Mouse (Mus musculus): ENCODE results near the gene Lrg1. TPM values are rescaled to one million over a fixed set of nuclear protein-coding genes. Genes with fewer than 3 reads are reported as not detected.
"Not testable (repeated sequence)": the region's sequence is repeated elsewhere in the genome, so short reads cannot be mapped to it uniquely, and the experiment has no call there.

The Lrg1 gene
- polyA plus RNA-seq, 1 experiment from 2014 or later: 0.25 TPM

DNA sequence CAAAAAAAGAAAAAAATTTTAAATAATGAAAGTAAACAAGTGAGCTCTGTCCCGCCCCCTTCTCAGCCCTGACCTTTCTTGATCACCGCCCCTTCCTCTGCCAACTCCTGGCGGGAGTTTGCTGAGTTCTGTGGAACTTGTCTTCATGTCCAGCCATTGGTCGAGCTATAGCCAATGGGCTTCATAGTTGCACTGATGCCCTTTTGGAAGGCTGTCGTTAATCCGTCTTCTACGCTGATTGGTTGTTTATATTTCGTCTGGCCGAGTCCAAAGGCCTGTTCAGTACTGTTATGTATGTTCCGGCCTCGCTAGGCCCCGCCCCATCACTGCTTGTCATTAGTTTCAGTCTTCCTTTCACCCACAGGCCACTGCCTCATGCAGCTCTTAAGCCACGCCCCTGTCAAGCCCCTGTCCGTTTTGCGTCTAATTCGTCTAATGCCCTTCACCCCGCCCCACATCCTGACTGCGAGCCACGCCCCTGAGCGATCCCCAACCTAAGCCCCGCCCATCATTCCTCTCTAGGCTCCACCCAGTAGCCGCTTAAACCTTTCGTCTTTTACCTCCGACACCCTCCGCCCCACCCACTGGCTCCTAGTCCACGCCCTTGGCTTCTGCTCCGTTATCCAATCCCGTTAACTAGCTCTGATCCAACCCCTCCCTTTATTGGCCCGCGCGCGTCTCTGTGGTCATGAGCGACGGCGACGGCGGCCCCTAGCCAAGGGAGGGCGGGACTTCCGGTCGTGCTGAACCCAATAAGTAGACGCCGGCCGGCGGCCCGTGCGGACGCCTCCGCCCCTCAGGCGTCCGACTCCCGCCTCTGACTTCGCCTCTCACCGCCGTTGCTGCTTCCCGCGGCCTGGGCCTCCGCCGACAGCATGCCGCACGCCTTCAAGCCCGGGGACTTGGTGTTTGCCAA, 42.7 kb downstream of the Lrg1 start, which contains the start of gene Hdgfl2:
Gene Hdgfl2, plus strand, starts transcription at position 755 of the 916 bp plus-strand sequence.
- ATAC-seq (ENCODE audit: low FRiP score): peak; percentile 93
- peaks cover 37% of the 10 kb centered on the region for H3K4me1 ChIP-seq
- peaks cover 15% of the 10 kb centered on the region for H3K36me3 ChIP-seq
- peak within 1 kb of the TSS; percentile 99 for H3K4me2 ChIP-seq (replicated peaks)
- H3K9ac ChIP-seq: peak within 1 kb of the TSS; percentile 85
- peak within 1 kb of the TSS; percentile 84 for H3K4me3 ChIP-seq
- H3K27ac ChIP-seq: peak within 1 kb of the TSS; percentile 78
- no peaks in the 10 kb centered on the region for H3K27me3 ChIP-seq
- H3K9me3 ChIP-seq (replicated peaks): no peaks in the 10 kb centered on the region
- under 1% methylated on average over 59 of the region's 61 CpGs for WGBS

GRCm38 (mm10) chr17:56078361-56078760, 43.4 kb downstream of the Lrg1 start:
- Histone ChIP-seq H3K36me3 (peaks cover 11% of the 10 kb centered on the region; the same call in 1 of the 2 replicates), H3K4me1 (peaks cover 43% of the 10 kb centered on the region), H3K4me3 (0 out of 2 replicates have a peak overlapping the region, but pooled peaks have one; percentile 84), H3K4me2 (replicated peaks) (peak overlapping the region; percentile 99)
- not testable (repeated sequence) for H3K27ac ChIP-seq; ATAC-seq (ENCODE audit: low FRiP score); H3K9me3 ChIP-seq (replicated peaks); H3K27me3 ChIP-seq; H3K9ac ChIP-seq
- 66% methylated on average over 9 of the region's 9 CpGs for WGBS

- Histone ChIP-seq H3K27ac (no peak overlapping the region), H3K4me3 (no peak overlapping the region), H3K27me3 (no peaks in the 10 kb centered on the region), H3K4me2 (replicated peaks) (no peak overlapping the region), H3K36me3 (peaks cover 8% of the 10 kb centered on the region), H3K4me1 (peaks cover 42% of the 10 kb centered on the region), H3K9me3 (replicated peaks) (no peaks in the 10 kb centered on the region), H3K9ac (no peak overlapping the region)
- WGBS: 91% methylated on average over 5 of the region's 5 CpGs
- ATAC-seq (ENCODE audit: low FRiP score): no peak
These were observed 44.3 kb downstream of the Lrg1 start for GRCm38 (mm10) chr17:56077523-56077922.

GRCm38 (mm10) chr17:56074827-56075208, 47.0 kb downstream of the Lrg1 start, which contains the start of gene Ubxn6:
Gene Ubxn6, minus strand, starts transcription at chr17:56075028.
- no peaks in the 10 kb centered on the region for H3K27me3 ChIP-seq
- under 1% methylated on average over 35 of the region's 35 CpGs for WGBS

GRCm38 (mm10) chr17:56074097-56074826, 47.5 kb downstream of the Lrg1 start:
- Histone ChIP-seq H3K4me3 (peak overlapping the region; percentile 84), H3K27me3 (no peaks in the 10 kb centered on the region), H3K9me3 (replicated peaks) (no peaks in the 10 kb centered on the region), H3K9ac (peak overlapping the region; percentile 78), H3K4me2 (replicated peaks) (peak overlapping the region; percentile 82), H3K36me3 (peaks cover 37% of the 10 kb centered on the region), H3K27ac (peak overlapping the region; percentile 93), H3K4me1 (peaks cover 16% of the 10 kb centered on the region)
- WGBS: 9% methylated on average over 22 of the region's 22 CpGs
- ATAC-seq (ENCODE audit: low FRiP score): peak; percentile 7

More at GRCm38 (mm10) chr17:56074827-56075208, 47.0 kb downstream of the Lrg1 start, which contains the start of gene Ubxn6:
- peak within 1 kb of the TSS; percentile 93 for H3K27ac ChIP-seq
- peaks cover 32% of the 10 kb centered on the region for H3K36me3 ChIP-seq
- H3K4me1 ChIP-seq: peaks cover 16% of the 10 kb centered on the region
- peak within 1 kb of the TSS; percentile 84 for H3K4me3 ChIP-seq
- H3K9me3 ChIP-seq (replicated peaks): no peaks in the 10 kb centered on the region
- peak; percentile 54 for ATAC-seq (ENCODE audit: low FRiP score)
- peak within 1 kb of the TSS; percentile 78 for H3K9ac ChIP-seq
- peak within 1 kb of the TSS; percentile 82 for H3K4me2 ChIP-seq (replicated peaks)

GRCm38 (mm10) chr17:56072243-56072642, 49.6 kb downstream of the Lrg1 start:
- H3K36me3 ChIP-seq: peaks cover 58% of the 10 kb centered on the region

GRCm38 (mm10) chr17:56071126-56071525, 50.7 kb downstream of the Lrg1 start:
- H3K27me3 ChIP-seq: no peaks in the 10 kb centered on the region
- no peaks in the 10 kb centered on the region for H3K9me3 ChIP-seq (replicated peaks)
- H3K4me2 ChIP-seq (replicated peaks): no peak overlapping the region
- no peak for ATAC-seq (ENCODE audit: low FRiP score)
- peaks cover 69% of the 10 kb centered on the region for H3K36me3 ChIP-seq
- peaks cover 16% of the 10 kb centered on the region for H3K4me1 ChIP-seq
- H3K9ac ChIP-seq: no peak overlapping the region
- H3K27ac ChIP-seq: no peak overlapping the region
- no peak overlapping the region for H3K4me3 ChIP-seq

More at GRCm38 (mm10) chr17:56072243-56072642, 49.6 kb downstream of the Lrg1 start:
- ATAC-seq (ENCODE audit: low FRiP score): no peak
- no peak overlapping the region for H3K9ac ChIP-seq
- no peaks in the 10 kb centered on the region for H3K27me3 ChIP-seq
- peaks cover 16% of the 10 kb centered on the region for H3K4me1 ChIP-seq
- no peak overlapping the region for H3K4me2 ChIP-seq (replicated peaks)
- no peaks in the 10 kb centered on the region for H3K9me3 ChIP-seq (replicated peaks)
- H3K4me3 ChIP-seq: no peak overlapping the region
- H3K27ac ChIP-seq: no peak overlapping the region
- WGBS: 93% methylated on average over 5 of the region's 5 CpGs

Other genes starting within 250 kb of the Lrg1 start
- gene Zfp119a, start 243.1 kb downstream of the Lrg1 start, polyA plus RNA-seq (2016; fragmentation: Nextera tagmentation; extraction: Ambion mirVana): 11.0 and 11.4 TPM in 2 replicates
- gene Zfp959, start 229.9 kb downstream of the Lrg1 start, polyA plus RNA-seq (2016; fragmentation: Nextera tagmentation; extraction: Ambion mirVana): 13.0 and 15.1 TPM in 2 replicates
- 6.2 and 6.3 TPM in 2 replicates for gene Zfp119b, start 172.5 kb downstream of the Lrg1 start, polyA plus RNA-seq (2016; fragmentation: Nextera tagmentation; extraction: Ambion mirVana)
- gene Ebi3, start 169.4 kb downstream of the Lrg1 start, polyA plus RNA-seq (2016; fragmentation: Nextera tagmentation; extraction: Ambion mirVana): 2.6 and 4.4 TPM in 2 replicates
- 24.1 and 26.7 TPM in 2 replicates for gene Yju2, start 162.9 kb downstream of the Lrg1 start, polyA plus RNA-seq (2016; fragmentation: Nextera tagmentation; extraction: Ambion mirVana)
- 133 and 135 TPM in 2 replicates for gene Shd, start 151.5 kb downstream of the Lrg1 start, polyA plus RNA-seq (2016; fragmentation: Nextera tagmentation; extraction: Ambion mirVana)
- 96.4 and 103 TPM in 2 replicates for gene Fsd1, start 135.5 kb downstream of the Lrg1 start, polyA plus RNA-seq (2016; fragmentation: Nextera tagmentation; extraction: Ambion mirVana)
- 6.5 and 6.6 TPM in 2 replicates for gene Stap2, start 116.4 kb downstream of the Lrg1 start, polyA plus RNA-seq (2016; fragmentation: Nextera tagmentation; extraction: Ambion mirVana)
- gene Mpnd, start 116.3 kb downstream of the Lrg1 start, polyA plus RNA-seq (2016; fragmentation: Nextera tagmentation; extraction: Ambion mirVana): 196 and 209 TPM in 2 replicates
- 141 and 144 TPM in 2 replicates for gene Sh3gl1, start 85.4 kb downstream of the Lrg1 start, polyA plus RNA-seq (2016; fragmentation: Nextera tagmentation; extraction: Ambion mirVana)
- gene Chaf1a, start 81.6 kb downstream of the Lrg1 start, polyA plus RNA-seq (2016; fragmentation: Nextera tagmentation; extraction: Ambion mirVana): 26.8 and 30.2 TPM in 2 replicates
- 62.4 and 64.5 TPM in 2 replicates for gene Ubxn6, start 47.0 kb downstream of the Lrg1 start, polyA plus RNA-seq (2016; fragmentation: Nextera tagmentation; extraction: Ambion mirVana)
- 167 and 177 TPM in 2 replicates for gene Hdgfl2, start 42.4 kb downstream of the Lrg1 start, polyA plus RNA-seq (2016; fragmentation: Nextera tagmentation; extraction: Ambion mirVana)
- 0.06 and 0.09 TPM in 2 replicates for gene Plin4, start 12.2 kb downstream of the Lrg1 start, polyA plus RNA-seq (2016; fragmentation: Nextera tagmentation; extraction: Ambion mirVana)
- gene Plin5, start 4.4 kb downstream of the Lrg1 start, polyA plus RNA-seq (2016; fragmentation: Nextera tagmentation; extraction: Ambion mirVana): 0.42 and 0.62 TPM in 2 replicates
- 9.6 and 11.2 TPM in 2 replicates for gene Sema6b, start 18.3 kb upstream of the Lrg1 start, polyA plus RNA-seq (2016; fragmentation: Nextera tagmentation; extraction: Ambion mirVana)
- gene Tnfaip8l1, start 40.5 kb upstream of the Lrg1 start, polyA plus RNA-seq (2016; fragmentation: Nextera tagmentation; extraction: Ambion mirVana): 8.4 and 8.9 TPM in 2 replicates
- 59.2 and 63.0 TPM in 2 replicates for gene Mydgf, start 61.9 kb upstream of the Lrg1 start, polyA plus RNA-seq (2016; fragmentation: Nextera tagmentation; extraction: Ambion mirVana)
- 38.7 and 39.2 TPM in 2 replicates for gene Dpp9, start 96.9 kb upstream of the Lrg1 start, polyA plus RNA-seq (2016; fragmentation: Nextera tagmentation; extraction: Ambion mirVana)
- 19.5 and 19.8 TPM in 2 replicates for gene Fem1a, start 134.8 kb upstream of the Lrg1 start, polyA plus RNA-seq (2016; fragmentation: Nextera tagmentation; extraction: Ambion mirVana)
- gene Ticam1, start 154.8 kb upstream of the Lrg1 start, polyA plus RNA-seq (2016; fragmentation: Nextera tagmentation; extraction: Ambion mirVana): 2.3 and 2.5 TPM in 2 replicates
- gene Plin3, start 170.9 kb upstream of the Lrg1 start, polyA plus RNA-seq (2016; fragmentation: Nextera tagmentation; extraction: Ambion mirVana): 37.1 and 37.2 TPM in 2 replicates
- gene Arrdc5, start 178.3 kb upstream of the Lrg1 start, polyA plus RNA-seq (2016; fragmentation: Nextera tagmentation; extraction: Ambion mirVana): not detected in 2 replicates
- 95.7 and 99.9 TPM in 2 replicates for gene Uhrf1, start 181.3 kb upstream of the Lrg1 start, polyA plus RNA-seq (2016; fragmentation: Nextera tagmentation; extraction: Ambion mirVana)
- 75.3 and 86.9 TPM in 2 replicates for gene Kdm4b, start 204.1 kb upstream of the Lrg1 start, polyA plus RNA-seq (2016; fragmentation: Nextera tagmentation; extraction: Ambion mirVana)